Mouse (Mus musculus): Measurements from ENCODE around the gene Tnnt3. TPM values are rescaled to one million over a fixed set of nuclear protein-coding genes. Genes with fewer than 3 reads are reported as not detected.

The Tnnt3 gene
- total and polyA plus RNA-seq, 3 experiments = not detected

DNA sequence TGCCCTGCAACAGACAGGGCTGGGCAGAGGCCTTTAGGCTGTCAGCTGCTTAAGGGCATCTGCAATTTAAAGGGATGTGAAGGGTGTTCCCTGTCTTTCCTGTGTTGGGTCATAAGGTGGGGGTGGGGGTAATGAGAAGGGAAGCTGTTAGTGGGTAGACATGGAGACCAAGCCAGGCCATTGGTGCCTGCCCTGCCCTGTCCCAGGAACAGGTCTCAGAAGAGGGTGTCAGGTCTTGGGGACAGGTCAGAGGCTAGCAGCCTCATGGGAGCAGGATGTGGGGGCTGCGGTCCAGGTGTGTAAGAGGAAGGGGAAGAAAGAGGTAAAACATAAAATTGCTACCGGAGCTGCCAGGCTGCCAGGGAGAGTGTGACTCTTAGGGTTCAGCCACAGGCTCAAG is 37.2 kb upstream of the Tnnt3 start:
- Histone ChIP-seq H3K36me3 (ENCODE audit: control insufficient read depth in 1 of 2, insufficient read depth in 2 of 2, low read length in 2 of 2) (no peaks in the 10 kb centered on the region), H3K9me3 (replicated peaks; ENCODE audit: insufficient read depth, low read length) (no peaks in the 10 kb centered on the region), H3K9ac (ENCODE audit: control insufficient read depth, low read depth, low read length, poor library complexity, severe bottlenecking) (no peak overlapping the region), H3K4me3 (ENCODE audit: control insufficient read depth in 1 of 2, insufficient read depth in 1 of 2, low read depth in 2 of 2, low read length in 2 of 2) (no peak overlapping the region), H3K27me3 (ENCODE audit: control insufficient read depth in 1 of 2, insufficient read depth in 2 of 2, low read length in 2 of 2) (no peaks in the 10 kb centered on the region), H3K79me2 (ENCODE audit: control insufficient read depth, insufficient read depth, low read length, poor library complexity) (no peaks in the 10 kb centered on the region), H3K27ac (ENCODE audit: control insufficient read depth, low read depth, low read length) (no peak overlapping the region), H3K4me1 (ENCODE audit: control insufficient read depth in 1 of 2, insufficient read depth in 2 of 2, low read length in 2 of 2) (no peaks in the 10 kb centered on the region)
- DNase-seq (ENCODE audit: low read depth, low spot score) = no peak
- TF ChIP-seq CTCF (IDR thresholded peaks at IDR 0.05 in 2 of 3, conservative IDR thresholded peaks at IDR 0.05 in 1 of 3; ENCODE audit: control insufficient read depth in 1 of 3, insufficient read depth in 1 of 3, low read depth in 2 of 3, low read length in 3 of 3, poor library complexity in 1 of 3, severe bottlenecking in 1 of 3) (no peak), RCOR1 (IDR thresholded peaks at IDR 0.05; ENCODE audit: low read depth, low read length) (no peak), CHD2 (IDR thresholded peaks at IDR 0.05; ENCODE audit: low read length) (no peak)

DNA sequence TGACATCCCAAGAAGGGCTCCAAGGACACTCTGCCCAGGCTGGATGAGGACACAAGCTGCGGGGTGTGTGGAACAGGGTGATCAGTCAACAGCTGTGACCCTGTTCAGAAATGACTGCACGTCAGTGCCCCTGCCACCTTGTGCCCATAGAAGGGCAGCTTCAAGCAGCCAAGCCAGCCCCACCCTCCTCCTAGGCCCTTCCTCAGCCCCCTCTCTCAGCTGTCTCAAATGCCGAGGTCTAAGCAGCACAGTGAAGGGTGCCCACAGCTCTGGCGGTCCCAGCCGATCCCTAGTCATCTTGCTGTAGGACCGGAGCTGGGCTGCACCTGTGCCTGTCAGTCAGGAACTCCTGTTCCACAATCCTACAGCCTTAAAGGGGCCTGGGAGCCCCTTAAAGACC is 36.4 kb upstream of the Tnnt3 start:
- no peak for DNase-seq (ENCODE audit: low read depth, low spot score)
- no peak overlapping the region for H3K27ac ChIP-seq (ENCODE audit: control insufficient read depth, low read depth, low read length)
- TF ChIP-seq ZC3H11A (IDR thresholded peaks at IDR 0.05; ENCODE audit: low read depth, low read length) (no peak), POLR2AphosphoS5 (IDR thresholded peaks at IDR 0.05; ENCODE audit: borderline replicate concordance, low read depth, low read length) (no peak)
- H3K27me3 ChIP-seq (ENCODE audit: control insufficient read depth in 1 of 2, insufficient read depth in 2 of 2, low read length in 2 of 2) = no peaks in the 10 kb centered on the region
- H3K4me3 ChIP-seq (ENCODE audit: control insufficient read depth in 1 of 2, insufficient read depth in 1 of 2, low read depth in 2 of 2, low read length in 2 of 2) = no peak overlapping the region
- H3K9ac ChIP-seq (ENCODE audit: control insufficient read depth, low read depth, low read length, poor library complexity, severe bottlenecking) = no peak overlapping the region
- no peaks in the 10 kb centered on the region for H3K9me3 ChIP-seq (replicated peaks; ENCODE audit: insufficient read depth, low read length)
- H3K79me2 ChIP-seq (ENCODE audit: control insufficient read depth, insufficient read depth, low read length, poor library complexity) = no peaks in the 10 kb centered on the region
- H3K4me1 ChIP-seq (ENCODE audit: control insufficient read depth in 1 of 2, insufficient read depth in 2 of 2, low read length in 2 of 2) = no peaks in the 10 kb centered on the region
- no peaks in the 10 kb centered on the region for H3K36me3 ChIP-seq (ENCODE audit: control insufficient read depth in 1 of 2, insufficient read depth in 2 of 2, low read length in 2 of 2)

DNA sequence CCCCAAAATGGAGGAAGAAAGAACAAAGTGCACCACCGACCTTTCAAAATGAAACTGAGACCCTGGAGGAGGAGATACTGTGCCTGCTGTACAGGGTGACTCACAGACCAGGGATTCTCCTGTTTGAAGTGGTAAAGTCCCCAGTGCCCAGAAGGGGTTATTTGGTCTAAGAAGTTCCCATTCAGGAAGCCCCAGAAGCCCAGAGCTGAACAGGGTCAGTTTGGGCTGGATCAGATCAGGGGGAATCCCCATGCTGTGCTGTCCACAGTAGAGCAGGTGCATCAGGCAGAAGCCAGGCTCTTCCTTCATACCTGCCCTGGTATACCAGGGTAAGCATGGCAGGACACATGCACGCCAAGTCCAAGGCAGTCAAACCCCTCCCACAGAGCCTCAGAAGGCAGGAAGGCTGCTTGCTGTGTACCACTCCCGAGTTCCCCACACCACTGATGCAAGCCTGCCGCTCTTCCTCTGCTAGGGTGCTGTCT is 36.0 kb upstream of the Tnnt3 start:
- Histone ChIP-seq H3K27ac (ENCODE audit: control insufficient read depth, low read depth, low read length) (no peak overlapping the region), H3K4me1 (ENCODE audit: control insufficient read depth in 1 of 2, insufficient read depth in 2 of 2, low read length in 2 of 2) (no peaks in the 10 kb centered on the region), H3K9me3 (replicated peaks; ENCODE audit: insufficient read depth, low read length) (no peaks in the 10 kb centered on the region), H3K27me3 (ENCODE audit: control insufficient read depth in 1 of 2, insufficient read depth in 2 of 2, low read length in 2 of 2) (no peaks in the 10 kb centered on the region), H3K4me3 (ENCODE audit: control insufficient read depth in 1 of 2, insufficient read depth in 1 of 2, low read depth in 2 of 2, low read length in 2 of 2) (no peak overlapping the region), H3K79me2 (ENCODE audit: control insufficient read depth, insufficient read depth, low read length, poor library complexity) (no peaks in the 10 kb centered on the region), H3K9ac (ENCODE audit: control insufficient read depth, low read depth, low read length, poor library complexity, severe bottlenecking) (no peak overlapping the region), H3K36me3 (ENCODE audit: control insufficient read depth in 1 of 2, insufficient read depth in 2 of 2, low read length in 2 of 2) (no peaks in the 10 kb centered on the region)
- TF ChIP-seq HCFC1 (IDR thresholded peaks at IDR 0.05; ENCODE audit: low read depth, low read length) (no peak), KAT2A (conservative IDR thresholded peaks at IDR 0.05; ENCODE audit: low read depth, low read length) (no peak), ZNF384 (IDR thresholded peaks at IDR 0.05; ENCODE audit: low read depth, low read length) (no peak), BHLHE40 (IDR thresholded peaks at IDR 0.05; ENCODE audit: borderline replicate concordance, low read depth, low read length) (no peak), POLR2AphosphoS2 (IDR thresholded peaks at IDR 0.05; ENCODE audit: low read length) (no peak), TAL1 (IDR thresholded peaks at IDR 0.05; ENCODE audit: low read length) (no peak), POLR2AphosphoS5 (IDR thresholded peaks at IDR 0.05; ENCODE audit: borderline replicate concordance, low read depth, low read length) (no peak), RAD21 (IDR thresholded peaks at IDR 0.05; ENCODE audit: low read depth, low read length) (no peak), NRF1 (IDR thresholded peaks at IDR 0.05; ENCODE audit: insufficient read depth, low read depth, low read length, poor library complexity, severe bottlenecking) (no peak), TCF12 (IDR thresholded peaks at IDR 0.05; ENCODE audit: low read depth, low read length) (no peak), GABPA (IDR thresholded peaks at IDR 0.05; ENCODE audit: low read depth, low read length) (no peak), GATA1 (IDR thresholded peaks at IDR 0.05; ENCODE audit: low read depth, low read length) (no peak), ETS1 (IDR thresholded peaks at IDR 0.05; ENCODE audit: low read depth, low read length) (no peak), MAX (IDR thresholded peaks at IDR 0.05; ENCODE audit: low read length) (no peak)
- no peak for DNase-seq (ENCODE audit: low read depth, low spot score)
